Mouse (Mus musculus): Measurements from ENCODE around the gene Knstrn. TPM values are rescaled to one million over a fixed set of nuclear protein-coding genes. Genes with fewer than 3 reads are reported as not detected.

The Knstrn gene
- total and polyA plus RNA-seq, 3 experiments, result 80.6 to 138 (median 132) TPM

DNA sequence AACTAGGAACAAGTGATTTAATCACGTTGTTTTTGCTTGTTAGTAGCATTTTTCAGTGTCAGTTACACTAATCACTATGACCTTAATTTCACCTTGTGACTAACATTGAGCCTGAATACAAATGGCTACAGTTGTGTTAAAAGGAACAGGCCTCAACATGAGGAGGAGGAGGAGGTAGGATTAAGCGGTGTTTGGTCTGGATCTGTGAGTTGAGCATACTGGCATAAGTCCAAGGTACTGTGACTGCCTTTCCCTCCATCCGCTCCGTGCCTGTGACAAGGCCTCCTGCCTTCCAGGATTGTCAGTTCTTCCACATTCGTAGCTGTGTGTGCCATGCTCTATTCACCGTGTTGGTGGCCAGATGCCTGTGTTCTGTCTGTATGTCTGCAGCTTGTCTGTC, 21.3 kb downstream of the Knstrn start:
- no peak for DNase-seq (ENCODE audit: low read depth, low spot score)
- TF ChIP-seq MAFK (IDR thresholded peaks at IDR 0.05; ENCODE audit: borderline replicate concordance, low read depth, low read length) (no peak), SIN3A (IDR thresholded peaks at IDR 0.05; ENCODE audit: low read length) (no peak), MYB (IDR thresholded peaks at IDR 0.05; ENCODE audit: low read depth, low read length) (no peak), MAZ (IDR thresholded peaks at IDR 0.05; ENCODE audit: low read depth, low read length) (no peak), BHLHE40 (IDR thresholded peaks at IDR 0.05; ENCODE audit: borderline replicate concordance, low read depth, low read length) (no peak), USF2 (IDR thresholded peaks at IDR 0.05; ENCODE audit: borderline replicate concordance in 1 of 2, insufficient read depth in 1 of 2, low read depth in 1 of 2, low read length in 2 of 2) (no peak), MXI1 (IDR thresholded peaks at IDR 0.05; ENCODE audit: low read depth, low read length) (no peak), ZC3H11A (IDR thresholded peaks at IDR 0.05; ENCODE audit: low read depth, low read length) (no peak), ZMIZ1 (IDR thresholded peaks at IDR 0.05; ENCODE audit: low read depth, low read length) (no peak), TBP (IDR thresholded peaks at IDR 0.05; ENCODE audit: low read depth, low read length) (no peak)
- Histone ChIP-seq H3K27me3 (ENCODE audit: control insufficient read depth in 1 of 2, insufficient read depth in 2 of 2, low read length in 2 of 2) (no peaks in the 10 kb centered on the region), H3K4me1 (ENCODE audit: control insufficient read depth in 1 of 2, insufficient read depth in 2 of 2, low read length in 2 of 2) (peaks cover 0 to 3% of the 10 kb centered on the region in 2 experiments; a peak in 2 of 4 replicates), H3K4me3 (ENCODE audit: control insufficient read depth in 1 of 2, insufficient read depth in 1 of 2, low read depth in 2 of 2, low read length in 2 of 2) (no peak overlapping the region), H3K79me2 (ENCODE audit: control insufficient read depth, insufficient read depth, low read length, poor library complexity) (no peaks in the 10 kb centered on the region), H3K27ac (ENCODE audit: control insufficient read depth, low read depth, low read length) (no peak overlapping the region), H3K9ac (ENCODE audit: control insufficient read depth, low read depth, low read length, poor library complexity, severe bottlenecking) (no peak overlapping the region), H3K9me3 (replicated peaks; ENCODE audit: insufficient read depth, low read length) (no peaks in the 10 kb centered on the region), H3K36me3 (ENCODE audit: control insufficient read depth in 1 of 2, insufficient read depth in 2 of 2, low read length in 2 of 2) (peaks cover 3 to 6% of the 10 kb centered on the region in 2 experiments)

DNA sequence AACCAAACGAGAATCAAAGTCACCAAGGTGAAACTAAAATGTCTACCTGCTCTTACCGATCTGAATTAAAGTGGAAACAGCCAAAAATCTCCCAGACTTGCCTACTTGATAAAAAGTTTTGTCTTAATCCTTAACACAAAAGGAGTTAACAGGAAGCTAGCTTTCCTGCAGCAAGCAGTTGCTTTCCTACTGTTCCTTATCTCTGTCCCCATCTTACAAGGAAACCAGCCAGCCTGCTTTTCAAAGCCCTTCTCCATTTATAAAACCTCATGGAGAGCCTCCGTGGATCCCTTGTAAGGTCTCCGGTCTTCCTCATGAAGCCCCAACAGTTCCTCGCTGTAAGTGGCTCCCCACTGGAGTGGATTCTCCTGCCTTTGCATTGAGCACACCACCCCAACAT, 24.5 kb downstream of the Knstrn start:
- Histone ChIP-seq H3K9ac (ENCODE audit: control insufficient read depth, low read depth, low read length, poor library complexity, severe bottlenecking) (no peak overlapping the region), H3K27ac (ENCODE audit: control insufficient read depth, low read depth, low read length) (no peak overlapping the region), H3K36me3 (ENCODE audit: control insufficient read depth in 1 of 2, insufficient read depth in 2 of 2, low read length in 2 of 2) (peaks cover 6 to 13% of the 10 kb centered on the region in 2 experiments), H3K4me1 (ENCODE audit: control insufficient read depth in 1 of 2, insufficient read depth in 2 of 2, low read length in 2 of 2) (peaks cover 5 to 11% of the 10 kb centered on the region in 2 experiments), H3K9me3 (replicated peaks; ENCODE audit: insufficient read depth, low read length) (no peaks in the 10 kb centered on the region), H3K79me2 (ENCODE audit: control insufficient read depth, insufficient read depth, low read length, poor library complexity) (no peaks in the 10 kb centered on the region), H3K27me3 (ENCODE audit: control insufficient read depth in 1 of 2, insufficient read depth in 2 of 2, low read length in 2 of 2) (no peaks in the 10 kb centered on the region), H3K4me3 (ENCODE audit: control insufficient read depth in 1 of 2, insufficient read depth in 1 of 2, low read depth in 2 of 2, low read length in 2 of 2) (0 out of 4 replicates have a peak overlapping the region, but pooled peaks of 1 of the 2 experiments have one; percentile 17)
- DNase-seq (ENCODE audit: low read depth, low spot score), result peak; percentile 46
- TF ChIP-seq GATA1 (IDR thresholded peaks at IDR 0.05; ENCODE audit: low read depth, low read length) (peak; percentile 73), CTCF (IDR thresholded peaks at IDR 0.05 in 2 of 3, conservative IDR thresholded peaks at IDR 0.05 in 1 of 3; ENCODE audit: control insufficient read depth in 1 of 3, insufficient read depth in 1 of 3, low read depth in 2 of 3, low read length in 3 of 3, poor library complexity in 1 of 3, severe bottlenecking in 1 of 3) (no peak), POLR2AphosphoS2 (IDR thresholded peaks at IDR 0.05; ENCODE audit: low read length) (peak; percentile 53; the same call in 1 of the 2 replicates), RAD21 (IDR thresholded peaks at IDR 0.05; ENCODE audit: low read depth, low read length) (no peak), EP300 (IDR thresholded peaks at IDR 0.05; ENCODE audit: low read depth in 1 of 2, low read length in 2 of 2) (no peak)

DNA sequence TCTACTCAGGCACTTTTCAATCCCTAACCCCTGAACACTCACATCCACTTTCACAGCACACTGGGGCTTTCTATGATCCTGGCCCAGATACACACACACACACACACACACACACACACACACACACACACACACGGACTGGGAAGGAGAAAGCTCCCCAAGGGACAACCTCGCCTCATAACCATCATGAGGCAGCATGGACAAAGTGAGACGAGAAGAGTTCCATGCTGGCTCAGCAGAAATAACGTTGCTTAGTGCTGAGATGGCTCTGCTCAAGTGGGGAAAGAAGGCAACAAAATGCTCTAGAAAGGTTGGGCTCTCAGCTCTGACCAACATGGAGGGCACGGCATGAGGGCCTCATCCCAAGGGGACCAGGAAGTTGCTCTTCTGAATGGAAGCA, 27.4 kb downstream of the Knstrn start:
- Histone ChIP-seq H3K9me3 (replicated peaks; ENCODE audit: insufficient read depth, low read length) (no peaks in the 10 kb centered on the region), H3K4me3 (ENCODE audit: control insufficient read depth in 1 of 2, insufficient read depth in 1 of 2, low read depth in 2 of 2, low read length in 2 of 2) (no peak overlapping the region), H3K4me1 (ENCODE audit: control insufficient read depth in 1 of 2, insufficient read depth in 2 of 2, low read length in 2 of 2) (peaks cover 5 to 11% of the 10 kb centered on the region in 2 experiments), H3K27me3 (ENCODE audit: control insufficient read depth in 1 of 2, insufficient read depth in 2 of 2, low read length in 2 of 2) (no peaks in the 10 kb centered on the region), H3K27ac (ENCODE audit: control insufficient read depth, low read depth, low read length) (no peak overlapping the region), H3K9ac (ENCODE audit: control insufficient read depth, low read depth, low read length, poor library complexity, severe bottlenecking) (no peak overlapping the region), H3K79me2 (ENCODE audit: control insufficient read depth, insufficient read depth, low read length, poor library complexity) (no peaks in the 10 kb centered on the region), H3K36me3 (ENCODE audit: control insufficient read depth in 1 of 2, insufficient read depth in 2 of 2, low read length in 2 of 2) (peaks cover 0 to 13% of the 10 kb centered on the region in 2 experiments; a peak in 2 of 4 replicates)
- no peak for TF ChIP-seq UBTF (IDR thresholded peaks at IDR 0.05; ENCODE audit: borderline replicate concordance, insufficient read depth, low read depth, low read length)
- no peak for DNase-seq (ENCODE audit: low read depth, low spot score)

Measured in MEL (cell line).